Mouse (Mus musculus) heart, postnatal 0 days (tissue): Measurements from ENCODE around the gene Rpia. TPM values are rescaled to one million over a fixed set of nuclear protein-coding genes. Genes with fewer than 3 reads are reported as not detected.
A peak's percentile ranks its signal among the peaks of the same experiment; 100 is the strongest.

ENCODE experiments used
- ATAC-seq: fragments of 200-750 bp; cut with Nextera tagmentation; 2 replicates; pipeline ENCODE4 v1.8.0; 2017; ENCODE audit warnings: low read depth, moderate number of reproducible peaks, moderate library complexity; ENCODE audit not compliant: insufficient read depth
- DNase-seq: peaks from one replicate; pipeline ENCODE4 v3.0.0-alpha.2; 2016; ENCODE audit warnings: low spot score
- H3K27ac ChIP-seq: fragments of 300-500 bp; sonication (generic); 2 replicates; pipeline ENCODE4 v1.5.1; 2014; ENCODE audit warnings: low read depth, mild to moderate bottlenecking
- H3K27me3 ChIP-seq: fragments of 300-500 bp; sonication (generic); 2 replicates; pipeline ENCODE4 v1.6.1; 2014; ENCODE audit warnings: low read length, mixed read lengths; ENCODE audit not compliant: control insufficient read depth, insufficient read depth
- H3K36me3 ChIP-seq: fragments of 300-500 bp; sonication (generic); replicated peaks from 2 replicates; pipeline ENCODE4 v1.6.1; 2014; ENCODE audit warnings: low read length, mixed read lengths; ENCODE audit not compliant: control insufficient read depth, insufficient read depth
- H3K4me1 ChIP-seq: fragments of 300-500 bp; sonication (generic); 2 replicates; pipeline ENCODE4 v1.6.1; 2014; ENCODE audit warnings: antibody characterized with exemption; ENCODE audit not compliant: control insufficient read depth, insufficient read depth
- H3K4me2 ChIP-seq: fragments of 300-500 bp; sonication (generic); 2 replicates; pipeline ENCODE4 v1.6.1; 2014; ENCODE audit warnings: low read depth, mild to moderate bottlenecking, low read length, moderate library complexity
- H3K4me3 ChIP-seq: fragments of 300-500 bp; sonication (generic); 2 replicates; pipeline ENCODE4 v1.5.1; 2014; ENCODE audit warnings: low read depth, low read length
- H3K9ac ChIP-seq: fragments of 300-500 bp; sonication (generic); replicated peaks from 2 replicates; pipeline ENCODE4 v1.6.1; 2014; ENCODE audit warnings: low read depth, low read length, mixed read lengths
- H3K9me3 ChIP-seq: fragments of 300-500 bp; sonication (generic); replicated peaks from 2 replicates; pipeline ENCODE4 v1.6.1; 2016; ENCODE audit warnings: low read length; ENCODE audit not compliant: control insufficient read depth
- CTCF ChIP-seq: IDR thresholded peaks from 2 replicates; pipeline ENCODE4 v1.5.1; 2016; ENCODE audit warnings: antibody characterized with exemption, control low read depth, low read depth
- EP300 ChIP-seq: IDR thresholded peaks from 2 replicates; pipeline ENCODE4 v1.6.1; 2016; ENCODE audit warnings: antibody characterized with exemption, low read depth
- WGBS: fragments of 180-500 bp; shearing (Covaris S2); extraction: QIAGEN DNeasy Blood & Tissue Kit; methylation state at CpG from one replicate; pipeline ENCODE4 v1.1.7; 2014; 5-methylcytosine and 5-hydroxymethylcytosine counted together
- polyA plus RNA-seq: library from polyadenylated mRNA; unstranded; fragments of >200 nt; fragmentation: Nextera tagmentation; extraction: Ambion mirVana; gene quantifications from 2 replicates; pipeline ENCODE4 v1.2.1, GENCODE M21; 2015
- total RNA-seq: library from RNA; depleted of rRNA; stranded (reverse); fragments of >200 nt; gene quantifications from 2 replicates; pipeline ENCODE4 v1.2.3, GENCODE M21; 2014; ENCODE audit warnings: low replicate concordance; rRNA removed

The Rpia gene
- 3.2 and 4.9 TPM in 2 replicates for total RNA-seq
- 0.87 and 0.92 TPM in 2 replicates for polyA plus RNA-seq

DNA sequence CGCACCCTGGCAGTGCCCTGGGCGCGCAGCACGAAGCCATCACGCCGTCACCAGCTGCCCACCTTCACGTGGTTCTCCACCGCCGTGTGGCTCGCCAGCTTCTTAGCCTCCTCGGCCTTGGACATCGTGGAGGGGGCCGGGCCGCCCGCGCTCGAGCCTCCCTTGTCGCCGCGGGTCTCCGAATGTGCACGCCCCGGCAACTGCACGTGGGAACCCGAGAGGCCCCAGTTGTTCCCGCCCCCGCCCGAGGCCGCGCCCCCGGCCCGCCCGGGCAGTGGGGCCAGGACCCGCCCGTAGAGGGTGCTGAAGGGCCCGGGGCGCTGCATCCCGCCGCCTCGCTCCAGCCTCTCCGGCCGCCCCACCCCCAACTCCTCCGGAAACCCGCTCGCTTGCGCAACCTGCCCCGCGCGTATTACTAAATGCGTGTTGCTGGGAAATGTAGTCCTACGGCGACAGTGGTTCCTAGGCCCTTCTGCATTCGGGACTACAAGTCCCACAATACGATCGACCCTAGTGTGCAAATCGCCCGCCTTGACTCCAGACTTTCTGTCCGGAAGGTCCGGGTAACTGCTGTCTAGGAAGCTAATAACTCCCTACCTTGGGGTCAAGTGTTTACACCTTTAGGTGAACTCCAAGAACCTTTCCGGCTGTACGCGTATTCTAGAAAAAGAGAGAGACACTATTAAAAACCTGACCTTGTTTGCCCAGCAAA lies at the start of gene Rpia:
Gene Rpia (minus strand): TSS at position 409 of the 712 bp plus-strand sequence.
- WGBS: under 1% methylated on average over 59 of the region's 62 CpGs
- no peaks in the 10 kb centered on the region for H3K27me3 ChIP-seq
- peak within 1 kb of the TSS; percentile 68 for H3K4me3 ChIP-seq
- no peaks in the 10 kb centered on the region for H3K9me3 ChIP-seq
- peak within 1 kb of the TSS; percentile 77 for H3K27ac ChIP-seq
- DNase-seq (peak; percentile 99), ATAC-seq (peak; percentile 97)
- peak; percentile 87 for TF ChIP-seq EP300
- peak; percentile 33; the same call in 1 of the 2 replicates for TF ChIP-seq CTCF
- peaks cover 21% of the 10 kb centered on the region; the same call in 1 of the 2 replicates for H3K4me1 ChIP-seq
- no peaks in the 10 kb centered on the region; the same call in 1 of the 2 replicates for H3K36me3 ChIP-seq
- peak within 1 kb of the TSS; percentile 61 for H3K9ac ChIP-seq
- H3K4me2 ChIP-seq: peak within 1 kb of the TSS; percentile 90

DNA sequence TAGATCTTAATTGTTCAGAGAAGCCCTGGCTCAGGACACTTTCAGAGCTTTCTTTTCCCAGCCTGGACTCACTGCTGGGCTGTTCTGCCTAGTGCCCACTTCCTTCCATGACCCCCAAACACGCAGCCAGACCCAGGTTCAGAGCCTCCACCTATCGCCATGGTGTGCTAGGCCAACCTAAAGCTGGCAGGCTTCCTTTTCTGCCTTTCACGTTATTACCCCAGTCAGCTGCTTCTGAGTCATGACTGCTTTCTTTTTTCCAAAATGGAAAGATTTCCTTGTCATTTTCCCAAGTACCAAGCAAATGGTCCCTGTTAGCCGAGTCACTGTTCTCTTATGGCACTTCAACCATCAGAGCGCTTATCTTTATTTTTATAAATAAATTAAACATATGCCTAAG lies 48.2 kb upstream of the Rpia start:
- Histone ChIP-seq H3K4me2 (no peak overlapping the region), H3K4me3 (no peak overlapping the region), H3K9ac (no peak overlapping the region), H3K27me3 (no peaks in the 10 kb centered on the region), H3K9me3 (no peaks in the 10 kb centered on the region), H3K36me3 (no peaks in the 10 kb centered on the region), H3K4me1 (peaks cover 12% of the 10 kb centered on the region), H3K27ac (no peak overlapping the region)
- DNase-seq (no peak), ATAC-seq (no peak)
- 59% methylated on average over 5 of the region's 5 CpGs for WGBS
- TF ChIP-seq EP300: no peak
- no peak for TF ChIP-seq CTCF

DNA sequence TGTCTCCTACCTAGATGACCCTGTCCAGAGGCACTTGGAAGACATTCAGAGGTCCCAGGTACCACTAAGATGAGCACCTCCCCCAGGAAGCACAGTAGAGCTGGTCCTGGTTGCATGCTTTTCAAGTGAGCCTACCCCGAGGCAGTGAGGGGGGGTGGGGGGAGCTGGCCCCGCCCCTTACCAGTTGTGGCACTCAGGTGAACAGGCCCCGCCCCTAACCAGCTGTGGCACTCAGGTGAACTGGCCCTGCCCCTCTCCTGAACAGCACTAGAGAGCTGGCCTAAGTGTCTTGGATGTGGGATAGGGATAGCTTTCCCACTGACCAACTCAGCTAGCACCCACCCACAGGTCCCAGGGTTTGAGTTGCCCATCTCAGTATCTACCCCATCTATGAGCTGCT lies 46.5 kb upstream of the Rpia start:
- H3K27me3 ChIP-seq: no peaks in the 10 kb centered on the region
- no peak overlapping the region for H3K4me2 ChIP-seq
- TF ChIP-seq EP300 (no peak), CTCF (no peak)
- no peak; the same call in 1 of the 2 replicates for ATAC-seq
- no peak for DNase-seq
- WGBS: 33% methylated on average over 3 of the region's 3 CpGs
- H3K9ac ChIP-seq: no peak overlapping the region
- no peak overlapping the region for H3K4me3 ChIP-seq
- H3K4me1 ChIP-seq: peaks cover 7% of the 10 kb centered on the region; the same call in 1 of the 2 replicates
- no peaks in the 10 kb centered on the region for H3K9me3 ChIP-seq
- no peak overlapping the region for H3K27ac ChIP-seq
- H3K36me3 ChIP-seq: no peaks in the 10 kb centered on the region

DNA sequence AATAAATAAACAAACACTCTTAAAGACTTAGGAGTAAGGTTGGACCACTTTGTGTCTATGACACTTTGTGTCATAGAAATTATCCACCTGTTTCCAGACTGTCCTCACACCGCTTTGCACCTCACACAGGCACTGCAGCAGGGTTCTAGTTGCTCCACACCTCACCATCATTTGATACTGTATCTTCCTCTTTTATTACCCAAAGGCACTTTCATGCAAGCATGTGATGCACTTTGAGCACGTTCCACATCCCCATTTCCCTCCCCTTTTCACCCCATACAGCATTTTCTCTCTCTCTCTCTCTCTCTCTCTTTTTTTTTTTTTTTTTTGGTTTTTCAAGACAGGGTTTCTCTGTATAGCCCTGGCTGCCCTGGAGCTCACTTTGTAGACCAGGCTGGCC lies 45.3 kb upstream of the Rpia start:
- DNase-seq (no peak), ATAC-seq (no peak)
- WGBS: 83% methylated on average over 2 of the region's 2 CpGs
- H3K27ac ChIP-seq: no peak overlapping the region
- no peaks in the 10 kb centered on the region for H3K27me3 ChIP-seq
- no peaks in the 10 kb centered on the region for H3K9me3 ChIP-seq
- no peaks in the 10 kb centered on the region for H3K4me1 ChIP-seq
- no peak overlapping the region for H3K9ac ChIP-seq
- no peak overlapping the region for H3K4me2 ChIP-seq
- H3K4me3 ChIP-seq: no peak overlapping the region
- TF ChIP-seq EP300 (no peak), CTCF (no peak)
- no peaks in the 10 kb centered on the region for H3K36me3 ChIP-seq

DNA sequence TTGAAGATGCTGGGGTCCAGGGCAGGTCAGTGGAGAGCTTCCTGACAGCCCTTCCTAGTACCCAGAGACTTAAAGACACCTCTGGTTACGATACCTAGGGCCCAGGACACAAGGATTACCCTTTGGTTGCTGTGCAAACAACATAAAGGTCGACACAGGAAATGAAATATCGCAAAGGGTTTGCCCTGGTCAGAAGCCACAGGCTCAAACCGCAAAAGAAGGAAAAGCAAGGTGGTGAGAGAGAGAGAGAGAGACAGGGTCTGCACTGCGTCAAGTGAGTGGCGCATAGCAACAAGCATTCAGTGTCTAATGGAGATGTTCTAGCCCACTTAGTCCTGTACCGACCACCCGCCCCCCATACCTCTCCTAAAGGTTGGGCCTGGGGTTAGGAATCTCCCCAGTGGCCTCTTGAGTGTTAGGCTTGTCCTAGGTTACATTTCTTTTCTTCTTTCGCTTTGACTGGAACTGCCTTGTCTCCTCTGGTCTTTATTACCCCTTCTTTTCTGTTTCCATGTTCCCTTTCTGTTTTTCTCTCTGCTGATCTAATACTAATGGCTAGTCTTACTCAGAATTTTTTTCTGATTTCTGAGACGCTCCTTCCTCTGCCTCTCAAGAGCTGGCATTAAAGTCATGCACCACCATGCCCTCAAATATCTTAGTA lies 39.3 kb upstream of the Rpia start:
- ATAC-seq: no peak
- TF ChIP-seq EP300 (no peak), CTCF (no peak)
- no peak for DNase-seq
- Histone ChIP-seq H3K4me3 (no peak overlapping the region), H3K4me2 (no peak overlapping the region), H3K9ac (no peak overlapping the region), H3K36me3 (no peaks in the 10 kb centered on the region), H3K9me3 (no peaks in the 10 kb centered on the region), H3K4me1 (no peaks in the 10 kb centered on the region), H3K27ac (no peak overlapping the region), H3K27me3 (no peaks in the 10 kb centered on the region)
- WGBS: 63% methylated on average over 10 of the region's 10 CpGs
